Mouse (Mus musculus) kidney, embryonic 16.5 days (tissue): ENCODE measurements around the gene Arid3b. TPM values are rescaled to one million over a fixed set of nuclear protein-coding genes. Genes with fewer than 3 reads are reported as not detected.

Experiments used
- ATAC-seq: fragments of 200-750 bp; cut with Nextera tagmentation; 2 replicates; pipeline ENCODE4 v1.8.0; 2017; ENCODE audit warnings: moderate TSS enrichment; ENCODE audit not compliant: low FRiP score, low TSS enrichment
- H3K27ac ChIP-seq: fragments of 300-500 bp; sonication (generic); 2 replicates; pipeline ENCODE4 v1.5.1; 2014; ENCODE audit warnings: low read length
- H3K27me3 ChIP-seq: fragments of 300-500 bp; sonication (generic); 2 replicates; pipeline ENCODE4 v1.6.1; 2014; ENCODE audit warnings: low read length, control low read depth, mixed read lengths; ENCODE audit not compliant: insufficient read depth
- H3K36me3 ChIP-seq: fragments of 300-500 bp; sonication (generic); 2 replicates; pipeline ENCODE4 v1.6.1; 2014; ENCODE audit warnings: low read length, control low read depth, mixed read lengths; ENCODE audit not compliant: insufficient read depth
- H3K4me1 ChIP-seq: fragments of 300-500 bp; sonication (generic); 2 replicates; pipeline ENCODE4 v1.6.1; 2014; ENCODE audit warnings: low read length, control low read depth, mixed read lengths; ENCODE audit not compliant: insufficient read depth
- H3K4me2 ChIP-seq: fragments of 300-500 bp; sonication (generic); replicated peaks from 2 replicates; pipeline ENCODE4 v1.6.1; 2014; ENCODE audit warnings: low read depth, low read length
- H3K4me3 ChIP-seq: fragments of 300-500 bp; sonication (generic); 2 replicates; pipeline ENCODE4 v1.5.1; 2014; ENCODE audit warnings: mild to moderate bottlenecking, low read length
- H3K9ac ChIP-seq: fragments of 300-500 bp; sonication (generic); replicated peaks from 2 replicates; pipeline ENCODE4 v1.6.1; 2014; ENCODE audit warnings: low read length
- H3K9me3 ChIP-seq: fragments of 300-500 bp; sonication (generic); 2 replicates; pipeline ENCODE4 v1.6.1; 2016; ENCODE audit warnings: low read length, control low read depth
- WGBS: fragments of 180-500 bp; shearing (Covaris S2); extraction: QIAGEN DNeasy Blood & Tissue Kit; methylation state at CpG from one replicate; pipeline ENCODE4 v1.1.7; 2014; 5-methylcytosine and 5-hydroxymethylcytosine counted together
- polyA plus RNA-seq: library from polyadenylated mRNA; unstranded; fragments of >200 nt; fragmentation: Nextera tagmentation; extraction: Ambion mirVana; gene quantifications from 2 replicates; pipeline ENCODE4 v1.2.1, GENCODE M21; 2015

Gene Arid3b
- polyA plus RNA-seq, 1 experiment from 2014 or later, result 6.0 TPM

GRCm38 (mm10) chr9:57798725-57799253 lies 37.8 kb downstream of the Arid3b start:
- H3K27me3 ChIP-seq, result no peaks in the 10 kb centered on the region
- WGBS, result 6% methylated on average over 10 of the region's 10 CpGs
- H3K4me1 ChIP-seq, result peaks cover 26% of the 10 kb centered on the region
- H3K27ac ChIP-seq, result no peak overlapping the region
- peaks cover 13% of the 10 kb centered on the region for H3K36me3 ChIP-seq
- H3K4me2 ChIP-seq, result peak overlapping the region; percentile 13; the same call in 1 of the 2 replicates
- H3K9ac ChIP-seq, result no peak overlapping the region
- ATAC-seq, result peak; percentile 73
- H3K4me3 ChIP-seq, result no peak overlapping the region
- H3K9me3 ChIP-seq, result no peaks in the 10 kb centered on the region

DNA sequence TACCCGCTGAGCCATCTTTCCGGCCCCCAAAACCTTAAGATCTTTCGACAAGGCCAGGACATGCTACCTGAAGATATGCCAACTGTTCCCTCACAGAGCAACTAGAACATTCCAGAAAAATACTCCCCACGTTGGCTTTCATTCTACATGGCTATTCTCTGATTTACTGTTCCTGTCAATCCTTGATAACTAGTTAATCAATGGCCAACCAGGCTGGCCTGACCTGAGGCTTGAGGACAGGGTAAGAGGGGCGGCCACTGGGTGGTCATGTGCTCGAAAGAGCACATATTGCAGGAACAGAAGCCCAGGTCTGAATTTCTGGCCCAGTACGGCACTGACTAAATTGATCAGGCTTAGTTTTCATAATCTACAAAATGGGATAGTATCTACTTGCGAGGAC lies 39.1 kb downstream of the Arid3b start:
- Histone ChIP-seq H3K4me2 (no peak overlapping the region), H3K9ac (no peak overlapping the region), H3K4me3 (no peak overlapping the region), H3K27ac (no peak overlapping the region), H3K9me3 (no peaks in the 10 kb centered on the region), H3K36me3 (peaks cover 15% of the 10 kb centered on the region), H3K4me1 (peaks cover 21% of the 10 kb centered on the region), H3K27me3 (no peaks in the 10 kb centered on the region)
- 84% methylated on average over 8 of the region's 8 CpGs for WGBS
- no peak for ATAC-seq

DNA sequence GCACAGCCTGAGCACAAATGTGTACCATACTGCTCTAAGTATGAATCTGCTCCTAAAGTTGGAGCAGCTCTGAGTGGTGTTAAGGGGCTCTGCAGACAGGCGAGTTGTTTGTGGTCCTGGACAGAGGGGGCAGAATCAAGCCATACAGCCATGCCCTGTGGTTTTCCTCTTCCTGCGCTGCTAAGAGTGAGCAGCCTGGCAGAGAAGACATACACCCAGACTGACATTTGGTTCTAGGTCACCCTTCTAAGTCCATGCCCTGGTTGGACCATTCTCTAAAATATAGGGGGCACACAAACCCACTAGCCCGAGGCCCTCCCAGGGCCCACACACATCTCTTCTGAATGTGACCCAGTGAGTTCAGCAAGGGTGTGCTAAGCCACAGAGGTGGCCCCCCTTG lies 46.9 kb downstream of the Arid3b start:
- no peak for ATAC-seq
- Histone ChIP-seq H3K27me3 (no peaks in the 10 kb centered on the region), H3K36me3 (peaks cover 6% of the 10 kb centered on the region), H3K4me3 (no peak overlapping the region), H3K27ac (no peak overlapping the region), H3K4me2 (no peak overlapping the region), H3K9ac (no peak overlapping the region), H3K9me3 (peaks cover 3% of the 10 kb centered on the region; the same call in 1 of the 2 replicates), H3K4me1 (no peaks in the 10 kb centered on the region)
- 81% methylated on average over 3 of the region's 3 CpGs for WGBS

DNA sequence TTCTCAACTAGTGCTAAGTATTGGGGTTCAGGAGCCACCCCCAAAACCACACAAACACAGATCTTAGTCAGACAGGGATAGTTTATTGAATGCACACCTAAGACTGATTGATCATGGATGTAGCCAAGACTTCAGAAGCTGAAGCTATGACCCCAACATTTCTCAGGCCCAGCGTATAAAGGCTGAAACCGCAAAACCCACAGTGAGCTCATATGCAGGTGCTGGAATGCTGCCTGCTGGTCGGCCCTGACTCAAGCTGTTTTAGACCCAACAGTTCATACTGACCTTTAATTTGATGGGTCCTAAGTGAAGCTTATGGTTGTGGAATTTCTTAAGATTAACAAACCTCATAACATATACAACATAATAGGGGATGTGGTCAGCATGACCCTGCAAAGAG lies 53.9 kb downstream of the Arid3b start:
- no peak for ATAC-seq

GRCm38 (mm10) chr9:57775736-57776135 lies 60.9 kb downstream of the Arid3b start:
- no peak for ATAC-seq
- Histone ChIP-seq H3K9ac (no peak overlapping the region), H3K36me3 (no peaks in the 10 kb centered on the region), H3K4me3 (no peak overlapping the region), H3K27ac (no peak overlapping the region), H3K9me3 (no peaks in the 10 kb centered on the region), H3K4me2 (no peak overlapping the region), H3K4me1 (no peaks in the 10 kb centered on the region), H3K27me3 (no peaks in the 10 kb centered on the region)
- WGBS, result 53% methylated on average over 4 of the region's 4 CpGs

More for the DNA sequence above, 53.9 kb downstream of the Arid3b start:
- Histone ChIP-seq H3K4me2 (no peak overlapping the region), H3K36me3 (no peaks in the 10 kb centered on the region), H3K27me3 (no peaks in the 10 kb centered on the region), H3K4me1 (no peaks in the 10 kb centered on the region), H3K9ac (no peak overlapping the region), H3K4me3 (no peak overlapping the region), H3K9me3 (peaks cover 3% of the 10 kb centered on the region; the same call in 1 of the 2 replicates), H3K27ac (no peak overlapping the region)
- WGBS, result 87% methylated on average over 3 of the region's 3 CpGs

GRCm38 (mm10) chr9:57775026-57775425 lies 61.6 kb downstream of the Arid3b start:
- no peak for ATAC-seq
- Histone ChIP-seq H3K4me2 (no peak overlapping the region), H3K27me3 (no peaks in the 10 kb centered on the region), H3K9me3 (no peaks in the 10 kb centered on the region), H3K4me1 (no peaks in the 10 kb centered on the region), H3K27ac (no peak overlapping the region), H3K9ac (no peak overlapping the region), H3K4me3 (no peak overlapping the region), H3K36me3 (no peaks in the 10 kb centered on the region)
- WGBS, result 68% methylated on average over 5 of the region's 5 CpGs

- ATAC-seq, result no peak
- 7% methylated on average over 1 of the region's 1 CpGs for WGBS
Observed at GRCm38 (mm10) chr9:57774168-57774567, 62.4 kb downstream of the Arid3b start.

GRCm38 (mm10) chr9:57773754-57774153 lies 62.8 kb downstream of the Arid3b start:
- Histone ChIP-seq H3K9me3 (no peaks in the 10 kb centered on the region), H3K4me3 (no peak overlapping the region), H3K27ac (no peak overlapping the region), H3K4me2 (no peak overlapping the region), H3K4me1 (no peaks in the 10 kb centered on the region), H3K36me3 (no peaks in the 10 kb centered on the region), H3K9ac (no peak overlapping the region), H3K27me3 (no peaks in the 10 kb centered on the region)
- ATAC-seq, result no peak
- 71% methylated on average over 3 of the region's 3 CpGs for WGBS

More at GRCm38 (mm10) chr9:57774168-57774567, 62.4 kb downstream of the Arid3b start:
- no peak overlapping the region for H3K4me2 ChIP-seq
- H3K36me3 ChIP-seq, result no peaks in the 10 kb centered on the region
- H3K9me3 ChIP-seq, result no peaks in the 10 kb centered on the region
- H3K27ac ChIP-seq, result no peak overlapping the region
- no peak overlapping the region for H3K4me3 ChIP-seq
- H3K27me3 ChIP-seq, result no peaks in the 10 kb centered on the region
- no peak overlapping the region for H3K9ac ChIP-seq
- no peaks in the 10 kb centered on the region for H3K4me1 ChIP-seq

GRCm38 (mm10) chr9:57770836-57771235 lies 65.8 kb downstream of the Arid3b start:
- Histone ChIP-seq H3K27me3 (no peaks in the 10 kb centered on the region), H3K4me2 (no peak overlapping the region), H3K27ac (no peak overlapping the region), H3K9me3 (no peaks in the 10 kb centered on the region), H3K9ac (no peak overlapping the region), H3K36me3 (no peaks in the 10 kb centered on the region), H3K4me3 (no peak overlapping the region), H3K4me1 (no peaks in the 10 kb centered on the region)
- ATAC-seq, result no peak
- WGBS, result 88% methylated on average over 2 of the region's 2 CpGs

DNA sequence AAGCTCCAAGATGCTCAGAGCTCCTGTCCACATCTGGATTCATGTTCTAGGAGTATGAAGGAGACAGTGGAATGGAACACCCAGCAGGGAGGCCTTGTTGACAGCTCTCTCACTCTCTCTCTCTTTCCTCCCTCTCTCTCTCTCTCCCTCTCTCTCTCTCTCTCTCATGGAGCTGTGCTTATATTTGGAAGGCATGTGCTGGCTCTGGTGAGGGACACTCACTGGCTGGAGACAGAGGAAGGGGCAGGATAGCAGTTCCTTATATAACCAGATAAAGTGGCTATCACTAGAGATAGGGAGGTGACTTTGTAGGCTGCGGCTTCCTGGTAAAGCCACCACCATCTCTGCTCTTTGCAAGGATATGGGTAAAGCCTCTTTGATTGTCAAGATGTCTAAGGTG lies 66.4 kb downstream of the Arid3b start:
- Histone ChIP-seq H3K27me3 (no peaks in the 10 kb centered on the region), H3K36me3 (no peaks in the 10 kb centered on the region), H3K27ac (no peak overlapping the region), H3K9ac (no peak overlapping the region), H3K4me1 (no peaks in the 10 kb centered on the region), H3K9me3 (no peaks in the 10 kb centered on the region), H3K4me2 (no peak overlapping the region), H3K4me3 (no peak overlapping the region)
- no peak for ATAC-seq
- WGBS, result 96% methylated on average over 1 of the region's 1 CpGs
